Mouse (Mus musculus) monocyte, adult 2 months (primary cell): Measurements from ENCODE around the gene Cd300e.

Source experiments
- DNase-seq, 2 experiments: peaks; one replicate each; pipeline ENCODE4 v3.0.0; 2022; ENCODE audit warnings: low spot score in 2 of 2, low read depth in 1 of 2

Cd300e gene

GRCm38 (mm10) chr11:115062077-115062476, at the start of gene Cd300e:
Gene Cd300e (minus strand): TSS chr11:115062177.
- DNase-seq, result no peak

- no peak for DNase-seq
Observed at GRCm38 (mm10) chr11:115110271-115110670, 48.3 kb upstream of the Cd300e start.

- DNase-seq, result no peak
Observed at GRCm38 (mm10) chr11:115108176-115108575, 46.2 kb upstream of the Cd300e start.

- no peak for DNase-seq
Observed at GRCm38 (mm10) chr11:115107403-115107916, 45.5 kb upstream of the Cd300e start.

- DNase-seq, result no peak
Observed at GRCm38 (mm10) chr11:115106638-115107037, 44.7 kb upstream of the Cd300e start.

- no peak for DNase-seq
Observed at GRCm38 (mm10) chr11:115104769-115105563, 43.0 kb upstream of the Cd300e start.

- DNase-seq, result no peak
Observed at GRCm38 (mm10) chr11:115103470-115104413, 41.8 kb upstream of the Cd300e start.

GRCm38 (mm10) chr11:115102116-115102515, 40.1 kb upstream of the Cd300e start:
- DNase-seq, result no peak

- DNase-seq, result no peak
Observed at GRCm38 (mm10) chr11:115101615-115102051, 39.7 kb upstream of the Cd300e start.

GRCm38 (mm10) chr11:115100741-115101140, 38.8 kb upstream of the Cd300e start:
- no peak for DNase-seq

- no peak for DNase-seq
Observed at GRCm38 (mm10) chr11:115100032-115100621, 38.1 kb upstream of the Cd300e start.

GRCm38 (mm10) chr11:115099241-115099840, 37.4 kb upstream of the Cd300e start:
- DNase-seq, result no peak

GRCm38 (mm10) chr11:115098203-115098932, 36.4 kb upstream of the Cd300e start:
- DNase-seq, result no peak

DNA sequence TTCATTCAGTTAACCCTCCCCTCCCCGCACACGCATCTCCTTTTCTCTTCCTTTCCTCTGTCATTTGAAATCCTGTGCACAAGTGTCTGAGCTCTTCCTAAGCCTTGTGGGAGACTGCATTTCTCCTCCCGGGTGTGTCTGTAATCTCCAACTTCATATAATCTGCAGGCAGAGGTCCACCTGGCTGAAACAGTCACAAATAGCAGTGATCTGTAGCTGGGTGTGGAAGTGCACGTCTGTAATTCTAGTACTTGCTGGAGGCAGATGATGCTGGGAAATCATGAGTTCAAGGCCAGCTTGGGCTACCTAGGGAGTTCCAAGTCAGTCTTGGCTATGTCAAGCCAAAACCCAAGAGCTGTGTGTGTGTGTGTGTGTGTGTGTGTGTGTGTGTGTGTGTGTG, 30.2 kb upstream of the Cd300e start:
- DNase-seq, result no peak

DNA sequence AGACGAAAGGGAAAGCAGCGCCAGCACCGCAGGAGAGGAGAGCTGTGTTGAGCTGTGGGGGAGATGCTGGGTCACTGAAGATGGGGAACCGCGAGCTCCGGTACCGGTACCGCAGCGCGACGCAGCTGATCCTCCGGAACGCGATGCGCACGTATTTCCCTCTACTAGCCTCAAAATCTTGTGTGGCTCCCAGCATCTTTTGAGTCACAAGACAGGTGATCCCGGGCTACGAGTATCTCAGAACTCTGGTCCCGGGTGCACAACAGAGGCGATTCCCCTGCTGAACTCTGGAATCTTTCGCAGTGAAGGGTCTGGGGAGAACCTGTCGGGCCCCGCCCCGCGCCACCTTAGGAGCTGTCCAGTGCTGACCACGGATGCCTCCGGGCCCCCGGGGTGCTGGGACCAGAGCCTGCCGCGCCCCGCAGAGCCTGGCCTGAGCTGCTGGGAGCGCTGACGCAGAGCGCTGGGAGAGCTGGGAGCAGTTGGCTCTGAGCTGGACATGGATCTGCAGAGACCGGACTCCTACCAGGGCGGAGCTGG, 29.5 kb upstream of the Cd300e start, which contains the start of gene Rab37:
Gene Rab37 (plus strand): TSS at position 70 of the 540 bp plus-strand sequence.
- DNase-seq, result no peak

GRCm38 (mm10) chr11:115089853-115090252, 27.9 kb upstream of the Cd300e start:
- no peak for DNase-seq

DNA sequence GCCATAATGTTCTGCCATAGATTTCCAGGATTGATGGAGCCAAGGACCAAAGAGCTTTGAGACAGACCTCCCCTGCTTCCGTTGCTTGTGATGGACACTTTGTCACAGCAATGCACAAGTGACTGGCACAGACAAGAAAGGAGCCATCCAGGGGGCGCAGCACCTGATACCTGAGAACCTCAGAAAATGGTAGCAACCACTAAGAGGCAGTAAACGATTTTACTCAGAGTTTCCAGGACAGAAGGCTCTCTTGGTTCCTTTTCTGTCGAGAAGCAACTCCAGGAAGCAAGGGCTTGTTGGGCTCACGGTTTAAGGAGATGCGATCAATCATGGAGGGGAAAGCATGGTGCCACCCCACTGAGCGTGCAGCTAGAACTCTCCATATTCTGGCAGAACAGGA, 24.2 kb upstream of the Cd300e start:
- no peak for DNase-seq

DNA sequence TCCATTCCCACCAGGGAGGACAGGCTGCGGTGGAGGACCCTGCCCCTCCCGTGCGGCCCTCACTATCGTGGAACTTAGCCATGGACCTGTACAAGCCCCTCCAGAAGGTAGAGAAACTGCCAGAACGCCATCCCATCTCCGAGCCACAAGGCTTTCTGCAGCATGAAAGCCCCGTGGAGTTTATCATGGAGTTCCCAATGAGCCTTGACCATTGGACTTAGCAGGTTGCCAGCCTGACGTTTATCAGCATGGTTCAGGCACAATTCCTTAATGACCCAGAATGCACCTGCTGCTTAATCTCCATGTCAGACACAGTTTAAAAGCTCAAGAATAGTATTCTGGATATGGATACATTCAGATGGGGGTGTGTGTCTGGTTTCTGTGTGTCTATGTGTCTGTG, 23.1 kb upstream of the Cd300e start:
- no peak for DNase-seq

DNA sequence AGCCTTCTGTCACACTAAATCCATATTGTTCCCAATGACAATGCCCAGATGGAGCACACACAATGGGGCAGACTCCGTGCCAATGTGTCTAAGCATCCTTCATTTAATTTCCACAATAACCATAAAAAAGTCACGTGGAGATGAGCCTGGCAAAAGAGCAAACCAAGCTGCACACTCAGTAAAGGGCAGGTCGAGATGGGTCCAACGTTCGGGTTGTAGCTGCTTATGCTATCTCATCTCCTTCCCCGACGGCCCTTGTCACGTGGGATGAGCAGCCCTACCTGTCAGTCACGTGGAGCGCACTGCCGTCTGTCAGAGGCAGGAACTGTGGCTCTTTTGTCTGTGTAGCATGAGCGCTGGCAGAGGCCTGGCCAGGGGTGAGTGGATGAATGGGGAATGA, 22.6 kb upstream of the Cd300e start:
- no peak for DNase-seq
